Mouse (Mus musculus): ENCODE measurements around the gene Dusp12. TPM values are rescaled to one million over a fixed set of nuclear protein-coding genes. Genes with fewer than 3 reads are reported as not detected.

The Dusp12 gene
- polyA plus RNA-seq, 1 experiment = 39.9 TPM

- Histone ChIP-seq H3K27me3 (ENCODE audit: control insufficient read depth, insufficient read depth, insufficient read length) (no peaks in the 10 kb centered on the region), H3K4me3 (ENCODE audit: insufficient read depth, poor library complexity, severe bottlenecking) (no peak overlapping the region), H3K79me3 (ENCODE audit: low read depth) (no peaks in the 10 kb centered on the region), H3K36me3 (ENCODE audit: control insufficient read depth, insufficient read depth) (no peaks in the 10 kb centered on the region), H3K79me2 (ENCODE audit: control insufficient read depth, insufficient read depth) (no peaks in the 10 kb centered on the region), H3ac (ENCODE audit: control insufficient read depth, insufficient read length, low read depth) (no peak overlapping the region)
- TF ChIP-seq MYOD1 (IDR thresholded peaks at IDR 0.05; ENCODE audit: control insufficient read depth, insufficient read length, low read depth) (no peak), FOSL1 (IDR thresholded peaks at IDR 0.05; ENCODE audit: insufficient read depth, low read length, poor library complexity, severe bottlenecking) (no peak), MYOG (IDR thresholded peaks at IDR 0.05; ENCODE audit: control insufficient read depth, extremely low read depth, insufficient read length) (no peak), CEBPB (IDR thresholded peaks at IDR 0.05; ENCODE audit: low read depth) (no peak), MAX (IDR thresholded peaks at IDR 0.05) (no peak), USF1 (IDR thresholded peaks at IDR 0.05; ENCODE audit: low read depth) (no peak), CTCF (IDR thresholded peaks at IDR 0.05; ENCODE audit: control insufficient read depth, insufficient read depth, insufficient read length) (no peak)
Observed at GRCm38 (mm10) chr1:170896651-170897281, 11.4 kb upstream of the Dusp12 start.

GRCm38 (mm10) chr1:170894603-170895602 is 9.6 kb upstream of the Dusp12 start:
- H3K79me3 ChIP-seq (ENCODE audit: low read depth) = no peaks in the 10 kb centered on the region
- H3K36me3 ChIP-seq (ENCODE audit: control insufficient read depth, insufficient read depth) = no peaks in the 10 kb centered on the region
- no peaks in the 10 kb centered on the region for H3K79me2 ChIP-seq (ENCODE audit: control insufficient read depth, insufficient read depth)
- H3K27me3 ChIP-seq (ENCODE audit: control insufficient read depth, insufficient read depth, insufficient read length) = no peaks in the 10 kb centered on the region
- TF ChIP-seq MAX (IDR thresholded peaks at IDR 0.05) = no peak
- no peak for TF ChIP-seq MYOG (IDR thresholded peaks at IDR 0.05; ENCODE audit: control insufficient read depth, extremely low read depth, insufficient read length)
- TF ChIP-seq MYOD1 (IDR thresholded peaks at IDR 0.05; ENCODE audit: control insufficient read depth, insufficient read length, low read depth) = no peak
- no peak overlapping the region for H3K4me3 ChIP-seq (ENCODE audit: insufficient read depth, poor library complexity, severe bottlenecking)
- H3ac ChIP-seq (ENCODE audit: control insufficient read depth, insufficient read length, low read depth) = no peak overlapping the region

GRCm38 (mm10) chr1:170892279-170892678 is 6.9 kb upstream of the Dusp12 start:
- Histone ChIP-seq H3K36me3 (ENCODE audit: control insufficient read depth, insufficient read depth) (no peaks in the 10 kb centered on the region), H3ac (ENCODE audit: control insufficient read depth, insufficient read length, low read depth) (no peak overlapping the region), H3K79me2 (ENCODE audit: control insufficient read depth, insufficient read depth) (no peaks in the 10 kb centered on the region), H3K4me3 (ENCODE audit: insufficient read depth, poor library complexity, severe bottlenecking) (no peak overlapping the region), H3K79me3 (ENCODE audit: low read depth) (no peaks in the 10 kb centered on the region), H3K27me3 (ENCODE audit: control insufficient read depth, insufficient read depth, insufficient read length) (no peaks in the 10 kb centered on the region)
- TF ChIP-seq CTCF (IDR thresholded peaks at IDR 0.05; ENCODE audit: control insufficient read depth, insufficient read depth, insufficient read length) (no peak), USF1 (IDR thresholded peaks at IDR 0.05; ENCODE audit: low read depth) (no peak), MAX (IDR thresholded peaks at IDR 0.05) (no peak), FOSL1 (IDR thresholded peaks at IDR 0.05; ENCODE audit: insufficient read depth, low read length, poor library complexity, severe bottlenecking) (no peak), MYOD1 (IDR thresholded peaks at IDR 0.05; ENCODE audit: control insufficient read depth, insufficient read length, low read depth) (no peak), MYOG (IDR thresholded peaks at IDR 0.05; ENCODE audit: control insufficient read depth, extremely low read depth, insufficient read length) (no peak), CEBPB (IDR thresholded peaks at IDR 0.05; ENCODE audit: low read depth) (no peak)

- TF ChIP-seq MYOD1 (IDR thresholded peaks at IDR 0.05; ENCODE audit: control insufficient read depth, insufficient read length, low read depth) (no peak), CTCF (IDR thresholded peaks at IDR 0.05; ENCODE audit: control insufficient read depth, insufficient read depth, insufficient read length) (no peak), CEBPB (IDR thresholded peaks at IDR 0.05; ENCODE audit: low read depth) (no peak), MYOG (IDR thresholded peaks at IDR 0.05; ENCODE audit: control insufficient read depth, extremely low read depth, insufficient read length) (no peak), MAX (IDR thresholded peaks at IDR 0.05) (no peak), USF1 (IDR thresholded peaks at IDR 0.05; ENCODE audit: low read depth) (no peak), FOSL1 (IDR thresholded peaks at IDR 0.05; ENCODE audit: insufficient read depth, low read length, poor library complexity, severe bottlenecking) (no peak)
- Histone ChIP-seq H3K4me3 (ENCODE audit: insufficient read depth, poor library complexity, severe bottlenecking) (no peak overlapping the region), H3K36me3 (ENCODE audit: control insufficient read depth, insufficient read depth) (no peaks in the 10 kb centered on the region), H3K79me3 (ENCODE audit: low read depth) (no peaks in the 10 kb centered on the region), H3K79me2 (ENCODE audit: control insufficient read depth, insufficient read depth) (no peaks in the 10 kb centered on the region), H3K27me3 (ENCODE audit: control insufficient read depth, insufficient read depth, insufficient read length) (no peaks in the 10 kb centered on the region), H3ac (ENCODE audit: control insufficient read depth, insufficient read length, low read depth) (no peak overlapping the region)
Observed at GRCm38 (mm10) chr1:170891646-170892045, 6.3 kb upstream of the Dusp12 start.

DNA sequence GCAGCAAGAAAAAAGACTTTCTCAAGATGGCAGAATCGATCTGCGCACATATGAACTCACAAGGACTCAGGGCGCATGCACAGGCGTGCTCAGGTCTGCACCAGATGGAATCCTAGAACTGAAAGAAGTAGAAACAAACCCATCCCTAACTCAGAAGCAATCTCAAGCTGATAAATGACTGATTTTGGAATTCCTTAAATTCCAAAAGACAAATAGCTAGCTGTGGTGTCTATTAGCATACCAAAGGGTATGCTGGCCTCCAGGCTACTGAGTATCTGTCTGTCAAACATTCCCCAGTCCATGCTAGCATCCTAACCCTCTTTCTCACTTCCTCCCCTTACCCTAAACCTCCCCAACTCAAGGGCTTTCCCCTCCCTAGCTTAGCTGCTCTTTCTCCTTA is 4.0 kb upstream of the Dusp12 start:
- no peak overlapping the region for H3ac ChIP-seq (ENCODE audit: control insufficient read depth, insufficient read length, low read depth)
- H3K27me3 ChIP-seq (ENCODE audit: control insufficient read depth, insufficient read depth, insufficient read length) = no peaks in the 10 kb centered on the region
- no peak overlapping the region for H3K4me3 ChIP-seq (ENCODE audit: insufficient read depth, poor library complexity, severe bottlenecking)
- TF ChIP-seq MYOD1 (IDR thresholded peaks at IDR 0.05; ENCODE audit: control insufficient read depth, insufficient read length, low read depth) (no peak), MYOG (IDR thresholded peaks at IDR 0.05; ENCODE audit: control insufficient read depth, extremely low read depth, insufficient read length) (no peak), CEBPB (IDR thresholded peaks at IDR 0.05; ENCODE audit: low read depth) (no peak), USF1 (IDR thresholded peaks at IDR 0.05; ENCODE audit: low read depth) (no peak), MAX (IDR thresholded peaks at IDR 0.05) (no peak), CTCF (IDR thresholded peaks at IDR 0.05; ENCODE audit: control insufficient read depth, insufficient read depth, insufficient read length) (no peak), FOSL1 (IDR thresholded peaks at IDR 0.05; ENCODE audit: insufficient read depth, low read length, poor library complexity, severe bottlenecking) (no peak)
- peaks cover 9% of the 10 kb centered on the region for H3K79me2 ChIP-seq (ENCODE audit: control insufficient read depth, insufficient read depth)
- H3K36me3 ChIP-seq (ENCODE audit: control insufficient read depth, insufficient read depth) = no peaks in the 10 kb centered on the region
- H3K79me3 ChIP-seq (ENCODE audit: low read depth) = no peaks in the 10 kb centered on the region

All from C2C12 (cell line).